Mouse (Mus musculus): ENCODE data around the gene Mctp2. TPM values are rescaled to one million over a fixed set of nuclear protein-coding genes. Genes with fewer than 3 reads are reported as not detected.

Mctp2 gene
- total and polyA plus RNA-seq, 2 experiments from 2014 or later = 0.44 to 0.71 TPM

DNA sequence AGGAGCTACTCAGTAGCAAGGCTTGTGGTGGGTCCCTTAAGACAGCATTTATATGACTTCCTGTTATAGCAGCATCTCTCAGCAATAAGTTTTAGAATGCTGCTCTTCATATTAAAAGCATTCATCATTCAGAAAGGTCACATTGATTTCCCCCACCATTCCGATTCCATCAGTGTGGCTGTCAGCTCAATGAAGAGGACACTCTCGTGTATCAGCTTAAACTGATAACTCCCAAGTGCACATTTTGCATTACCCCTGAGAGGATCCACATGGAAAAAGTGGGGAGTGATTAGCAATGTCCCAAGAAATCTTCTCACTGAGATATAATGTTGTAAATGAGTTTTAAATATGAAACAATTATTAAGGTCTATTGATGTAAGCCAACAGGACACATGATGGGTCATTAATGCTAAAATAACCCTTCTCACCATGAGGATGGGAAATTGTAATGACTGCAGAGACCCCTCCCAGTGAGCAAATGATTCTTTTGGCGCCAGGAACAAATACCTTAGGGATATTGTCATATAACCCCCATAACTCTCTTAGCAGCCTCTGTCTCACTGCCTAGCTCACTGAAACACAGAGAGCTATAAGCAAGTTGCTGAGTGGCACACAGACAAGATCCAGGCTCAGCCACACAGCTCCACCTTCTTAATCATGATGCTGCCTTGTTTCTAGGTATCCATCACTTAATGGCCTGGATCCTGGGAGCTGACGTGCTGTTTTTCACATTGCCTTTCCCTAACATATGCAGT lies 12.4 kb downstream of the Mctp2 start:
- no peaks in the 10 kb centered on the region for H3K36me3 ChIP-seq (ENCODE audit: insufficient read depth, low read length)
- no peak for DNase-seq (ENCODE audit: low spot score)
- no peaks in the 10 kb centered on the region for H3K9me3 ChIP-seq (ENCODE audit: low read length)
- no peaks in the 10 kb centered on the region for H3K4me1 ChIP-seq (ENCODE audit: insufficient read depth, low read length)
- H3K27me3 ChIP-seq (ENCODE audit: insufficient read depth, low read length) = no peaks in the 10 kb centered on the region
- no peak for TF ChIP-seq CTCF (IDR thresholded peaks at IDR 0.05)
- H3K4me2 ChIP-seq (ENCODE audit: low read depth, low read length, poor library complexity, severe bottlenecking) = no peak overlapping the region
- no peak overlapping the region for H3K27ac ChIP-seq (ENCODE audit: low read depth, low read length)
- no peak overlapping the region for H3K4me3 ChIP-seq (ENCODE audit: low read depth, low read length)
- ATAC-seq (ENCODE audit: low FRiP score) = no peak
- WGBS = 77% methylated on average over 4 of the region's 4 CpGs
- no peak overlapping the region for H3K9ac ChIP-seq (replicated peaks; ENCODE audit: low read length, poor library complexity, severe bottlenecking)

DNA sequence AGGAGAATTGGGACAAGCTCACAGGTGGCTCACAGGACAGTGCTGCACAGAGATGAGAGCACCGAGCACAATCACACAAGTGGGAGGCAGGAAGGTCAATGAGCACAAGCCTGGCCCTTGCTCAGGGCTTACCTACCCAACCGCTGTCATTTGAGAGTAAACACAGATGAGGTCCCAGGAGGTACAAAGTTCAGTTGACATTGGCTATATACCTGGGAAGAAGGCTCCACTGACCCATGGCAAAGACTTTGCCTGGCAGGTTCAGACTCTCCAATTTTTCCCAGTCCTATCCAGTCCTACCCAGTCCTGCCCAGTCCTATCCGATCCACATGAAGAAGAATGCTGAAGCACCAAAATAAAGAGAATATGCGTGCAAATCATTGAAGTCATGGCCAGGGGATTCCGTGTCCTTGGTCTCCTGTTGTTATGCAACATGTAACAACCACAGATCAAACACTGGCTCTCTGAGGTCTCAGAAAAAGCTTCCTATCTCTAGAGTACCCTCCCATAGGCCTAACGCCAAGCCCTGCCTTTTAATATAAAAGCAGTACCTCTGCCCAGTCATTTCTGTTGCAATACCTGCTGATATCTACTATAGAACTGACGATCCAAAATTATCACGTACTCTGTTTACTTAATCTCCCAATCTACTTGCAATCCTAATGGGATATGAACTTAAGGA lies 14.0 kb downstream of the Mctp2 start:
- no peak for DNase-seq (ENCODE audit: low spot score)
- no peak for ATAC-seq (ENCODE audit: low FRiP score)
- WGBS = 92% methylated on average over 8 of the region's 8 CpGs

DNA sequence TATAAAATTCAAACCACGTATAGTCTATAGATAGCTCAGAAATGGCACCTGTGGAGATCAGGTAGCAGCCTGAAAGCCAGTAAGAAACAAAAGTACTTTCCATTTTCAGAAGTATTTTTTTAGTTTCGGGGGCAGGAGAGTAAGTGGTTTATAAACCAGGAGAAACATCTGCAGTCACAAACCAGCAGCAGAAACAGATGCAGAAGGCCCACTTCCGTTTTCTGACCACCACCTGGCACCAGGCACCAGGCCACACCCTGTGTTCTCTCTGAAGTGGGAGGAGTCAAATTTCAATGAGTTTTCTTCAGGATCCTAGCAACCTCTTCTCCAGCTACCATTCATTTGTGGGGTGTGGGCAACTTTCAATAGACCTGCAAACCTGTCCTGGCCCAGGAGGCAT lies 25.7 kb downstream of the Mctp2 start:
- H3K4me2 ChIP-seq (ENCODE audit: low read depth, low read length, poor library complexity, severe bottlenecking) = no peak overlapping the region
- no peak overlapping the region for H3K27ac ChIP-seq (ENCODE audit: low read depth, low read length)
- ATAC-seq (ENCODE audit: low FRiP score) (no peak), DNase-seq (ENCODE audit: low spot score) (no peak)
- no peaks in the 10 kb centered on the region for H3K4me1 ChIP-seq (ENCODE audit: insufficient read depth, low read length)
- no peak for TF ChIP-seq CTCF (IDR thresholded peaks at IDR 0.05)
- H3K9me3 ChIP-seq (ENCODE audit: low read length) = no peaks in the 10 kb centered on the region
- 80% methylated on average over 3 of the region's 3 CpGs for WGBS
- no peaks in the 10 kb centered on the region for H3K27me3 ChIP-seq (ENCODE audit: insufficient read depth, low read length)
- H3K36me3 ChIP-seq (ENCODE audit: insufficient read depth, low read length) = no peaks in the 10 kb centered on the region
- H3K9ac ChIP-seq (replicated peaks; ENCODE audit: low read length, poor library complexity, severe bottlenecking) = no peak overlapping the region
- no peak overlapping the region for H3K4me3 ChIP-seq (ENCODE audit: low read depth, low read length)

More for the DNA sequence above, 14.0 kb downstream of the Mctp2 start:
- Histone ChIP-seq H3K36me3 (ENCODE audit: insufficient read depth, low read length) (no peaks in the 10 kb centered on the region), H3K4me3 (ENCODE audit: low read depth, low read length) (no peak overlapping the region), H3K9me3 (ENCODE audit: low read length) (no peaks in the 10 kb centered on the region), H3K27me3 (ENCODE audit: insufficient read depth, low read length) (no peaks in the 10 kb centered on the region), H3K27ac (ENCODE audit: low read depth, low read length) (no peak overlapping the region), H3K9ac (replicated peaks; ENCODE audit: low read length, poor library complexity, severe bottlenecking) (no peak overlapping the region), H3K4me2 (ENCODE audit: low read depth, low read length, poor library complexity, severe bottlenecking) (no peak overlapping the region), H3K4me1 (ENCODE audit: insufficient read depth, low read length) (no peaks in the 10 kb centered on the region)
- TF ChIP-seq CTCF (IDR thresholded peaks at IDR 0.05) = no peak

DNA sequence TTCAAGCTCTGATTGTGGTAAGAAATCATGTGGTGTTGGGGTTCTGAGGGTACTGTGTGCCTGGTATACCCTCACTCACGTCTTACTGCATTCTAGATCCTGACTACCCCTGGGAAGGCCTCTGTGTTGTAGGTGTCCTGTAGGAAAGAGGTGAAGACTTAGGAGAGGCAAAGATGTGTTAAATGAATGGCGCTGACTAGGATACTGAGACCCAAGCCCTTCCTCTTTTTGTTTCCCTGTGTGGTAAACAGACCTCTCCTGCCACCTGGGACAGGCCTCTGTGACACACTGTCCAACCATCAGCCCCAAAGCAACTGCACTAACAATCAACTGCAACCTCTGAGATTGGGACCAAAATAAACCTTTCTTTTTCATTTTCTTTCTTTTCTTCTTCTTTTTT lies 28.0 kb downstream of the Mctp2 start:
- TF ChIP-seq CTCF (IDR thresholded peaks at IDR 0.05) = no peak
- no peaks in the 10 kb centered on the region for H3K4me1 ChIP-seq (ENCODE audit: insufficient read depth, low read length)
- H3K4me2 ChIP-seq (ENCODE audit: low read depth, low read length, poor library complexity, severe bottlenecking) = no peak overlapping the region
- no peak for ATAC-seq (ENCODE audit: low FRiP score)
- no peak for DNase-seq (ENCODE audit: low spot score)
- WGBS = 77% methylated on average over 2 of the region's 2 CpGs
- no peak overlapping the region for H3K27ac ChIP-seq (ENCODE audit: low read depth, low read length)
- H3K27me3 ChIP-seq (ENCODE audit: insufficient read depth, low read length) = no peaks in the 10 kb centered on the region
- H3K9me3 ChIP-seq (ENCODE audit: low read length) = no peaks in the 10 kb centered on the region
- no peaks in the 10 kb centered on the region for H3K36me3 ChIP-seq (ENCODE audit: insufficient read depth, low read length)
- no peak overlapping the region for H3K9ac ChIP-seq (replicated peaks; ENCODE audit: low read length, poor library complexity, severe bottlenecking)
- H3K4me3 ChIP-seq (ENCODE audit: low read depth, low read length) = no peak overlapping the region

DNA sequence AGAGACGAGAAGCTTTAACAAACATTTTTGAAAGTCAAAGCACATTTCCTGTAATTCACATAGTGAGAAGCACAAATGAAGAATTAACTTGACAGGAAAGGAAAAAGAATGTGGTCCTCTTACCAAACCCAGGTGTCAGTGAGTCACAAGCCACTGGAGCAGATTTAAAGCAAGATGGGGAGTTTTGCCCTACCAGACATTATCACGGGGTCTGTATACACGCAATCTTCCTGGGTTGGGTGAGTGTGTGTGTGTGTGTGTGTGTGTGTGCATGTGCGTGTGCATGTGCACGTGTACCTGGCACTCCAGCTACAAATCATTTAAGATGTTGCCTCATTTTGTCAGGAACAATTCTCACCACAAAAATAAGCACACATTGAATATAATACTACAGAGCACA lies 30.9 kb downstream of the Mctp2 start:
- Histone ChIP-seq H3K36me3 (ENCODE audit: insufficient read depth, low read length) (no peaks in the 10 kb centered on the region), H3K9ac (replicated peaks; ENCODE audit: low read length, poor library complexity, severe bottlenecking) (no peak overlapping the region), H3K27me3 (ENCODE audit: insufficient read depth, low read length) (no peaks in the 10 kb centered on the region), H3K9me3 (ENCODE audit: low read length) (no peaks in the 10 kb centered on the region), H3K4me1 (ENCODE audit: insufficient read depth, low read length) (no peaks in the 10 kb centered on the region), H3K27ac (ENCODE audit: low read depth, low read length) (no peak overlapping the region), H3K4me2 (ENCODE audit: low read depth, low read length, poor library complexity, severe bottlenecking) (no peak overlapping the region), H3K4me3 (ENCODE audit: low read depth, low read length) (no peak overlapping the region)
- DNase-seq (ENCODE audit: low spot score) (no peak), ATAC-seq (ENCODE audit: low FRiP score) (no peak)
- 86% methylated on average over 5 of the region's 5 CpGs for WGBS
- TF ChIP-seq CTCF (IDR thresholded peaks at IDR 0.05) = no peak

DNA sequence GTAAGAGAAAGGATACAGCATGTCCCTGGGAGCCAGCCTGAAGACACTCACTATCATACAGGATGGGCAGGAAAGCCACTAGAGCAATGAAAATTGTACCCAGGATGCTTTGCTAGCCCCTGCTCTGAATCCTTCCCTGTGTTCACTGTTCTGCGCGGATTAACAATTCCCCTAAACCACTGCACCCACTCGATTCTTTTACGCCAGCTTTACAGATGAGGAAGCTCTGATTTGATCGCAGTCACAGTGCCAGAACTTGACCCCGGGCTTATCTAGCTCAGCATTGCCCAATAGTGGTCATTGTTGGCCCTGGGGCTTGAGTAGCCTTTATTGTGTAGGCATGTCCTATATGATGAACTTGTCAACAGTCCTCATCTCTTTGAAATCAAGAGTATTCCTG lies 34.9 kb downstream of the Mctp2 start:
- H3K27ac ChIP-seq (ENCODE audit: low read depth, low read length) = no peak overlapping the region
- ATAC-seq (ENCODE audit: low FRiP score) (no peak), DNase-seq (ENCODE audit: low spot score) (no peak)
- no peaks in the 10 kb centered on the region for H3K36me3 ChIP-seq (ENCODE audit: insufficient read depth, low read length)
- no peak overlapping the region for H3K4me3 ChIP-seq (ENCODE audit: low read depth, low read length)
- H3K9ac ChIP-seq (replicated peaks; ENCODE audit: low read length, poor library complexity, severe bottlenecking) = no peak overlapping the region
- 75% methylated on average over 6 of the region's 6 CpGs for WGBS
- no peaks in the 10 kb centered on the region for H3K9me3 ChIP-seq (ENCODE audit: low read length)
- no peak for TF ChIP-seq CTCF (IDR thresholded peaks at IDR 0.05)
- H3K27me3 ChIP-seq (ENCODE audit: insufficient read depth, low read length) = no peaks in the 10 kb centered on the region
- no peak overlapping the region for H3K4me2 ChIP-seq (ENCODE audit: low read depth, low read length, poor library complexity, severe bottlenecking)
- H3K4me1 ChIP-seq (ENCODE audit: insufficient read depth, low read length) = no peaks in the 10 kb centered on the region
